Mouse (Mus musculus): ENCODE measurements around the gene Gm10100.
"Not testable (repeated sequence)": the region's sequence is repeated elsewhere in the genome, so short reads cannot be mapped to it uniquely, and the experiment has no call there.

Gm10100 gene

DNA sequence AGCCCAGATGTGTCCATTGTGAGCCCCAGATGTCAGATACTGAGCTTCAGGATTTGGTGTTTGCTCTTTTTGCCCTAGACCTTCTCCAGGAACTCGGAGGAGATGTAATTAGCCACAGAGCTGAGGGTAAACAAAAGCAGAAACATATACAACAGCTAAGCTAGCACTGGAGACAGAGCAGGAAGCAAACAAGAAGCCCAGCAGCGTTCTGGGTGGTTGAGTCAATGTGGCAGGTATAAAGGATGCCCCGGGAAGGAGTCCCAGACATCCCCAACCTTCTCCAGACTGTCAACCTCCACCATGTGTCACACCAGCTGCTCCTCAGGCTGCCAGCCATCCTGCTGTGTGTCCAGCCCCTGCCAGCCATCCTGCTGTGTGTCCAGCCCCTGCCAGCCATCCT is at the start of gene Gm10100:
TSS of gene Gm10100 (plus strand) at position 301 of the 400 bp plus-strand sequence.
- DNase-seq (ENCODE audit: low read depth), result no peak

GRCm38 (mm10) chr10:77677562-77677961 is 48.7 kb upstream of the Gm10100 start:
- no peak for DNase-seq (ENCODE audit: low read depth)

DNA sequence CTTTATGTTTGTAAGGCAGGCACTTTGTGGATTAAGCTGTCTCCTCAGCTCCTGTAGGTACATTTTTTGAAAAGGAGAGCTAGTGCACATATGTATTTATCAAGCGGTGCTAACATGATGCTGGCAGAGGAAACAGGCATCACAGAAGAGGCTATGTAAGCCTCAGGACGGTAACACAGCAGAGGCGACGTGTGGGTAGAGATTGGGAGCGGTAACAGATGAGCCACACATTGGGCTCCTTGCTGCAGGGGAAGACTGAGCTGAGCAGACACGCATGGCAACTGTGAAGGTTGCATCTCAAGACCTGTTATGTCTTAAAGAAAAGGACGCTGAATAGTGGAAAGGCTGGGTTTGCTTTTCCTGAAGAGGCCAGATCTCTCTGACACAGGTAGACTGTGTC is 43.3 kb upstream of the Gm10100 start:
- no peak for DNase-seq (ENCODE audit: low read depth)

GRCm38 (mm10) chr10:77684181-77684580 is 42.1 kb upstream of the Gm10100 start:
- no peak for DNase-seq (ENCODE audit: low read depth)

DNA sequence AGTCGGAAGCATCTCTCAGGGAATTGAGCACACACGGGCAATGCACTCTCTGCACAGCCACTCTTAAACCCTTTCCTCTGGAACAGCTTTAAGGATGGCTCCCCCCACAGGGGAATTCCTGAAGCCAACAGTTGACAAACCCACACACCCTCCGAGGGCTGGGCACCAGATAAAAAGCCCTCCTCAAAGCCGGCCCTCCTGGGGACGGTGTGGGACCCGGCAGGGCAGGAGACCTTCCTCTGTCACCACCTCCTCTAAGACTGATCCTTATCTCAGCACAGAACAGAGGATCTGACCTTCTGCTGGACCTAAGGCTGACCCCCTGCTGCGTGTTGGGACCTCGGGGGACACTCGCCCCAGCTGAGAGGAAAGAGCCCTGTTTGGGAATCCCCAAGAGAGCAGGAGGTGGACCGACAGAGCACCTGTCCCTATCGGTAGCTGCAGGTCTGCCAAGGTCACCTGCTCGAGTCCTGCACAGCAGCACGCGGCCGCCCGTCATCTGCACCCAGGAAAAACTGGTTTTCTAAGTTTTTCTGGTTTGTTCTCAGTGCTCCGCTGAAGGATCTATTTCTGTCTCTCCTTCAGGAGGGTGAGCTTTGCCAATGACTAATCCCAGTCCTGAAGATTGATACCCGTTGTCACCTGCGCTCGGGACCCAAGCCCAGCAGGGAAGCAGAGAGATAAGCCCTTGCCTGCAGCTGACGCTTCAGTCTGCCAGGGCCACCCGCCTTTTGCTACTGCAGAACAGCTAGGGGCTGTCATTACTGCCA is 40.2 kb upstream of the Gm10100 start, which contains the start of gene Tspear:
TSS of gene Tspear (plus strand) at position 675 of the 770 bp plus-strand sequence.
- no peak for DNase-seq (ENCODE audit: low read depth)

GRCm38 (mm10) chr10:77687021-77687420 is 39.3 kb upstream of the Gm10100 start:
- DNase-seq (ENCODE audit: low read depth), result no peak

DNA sequence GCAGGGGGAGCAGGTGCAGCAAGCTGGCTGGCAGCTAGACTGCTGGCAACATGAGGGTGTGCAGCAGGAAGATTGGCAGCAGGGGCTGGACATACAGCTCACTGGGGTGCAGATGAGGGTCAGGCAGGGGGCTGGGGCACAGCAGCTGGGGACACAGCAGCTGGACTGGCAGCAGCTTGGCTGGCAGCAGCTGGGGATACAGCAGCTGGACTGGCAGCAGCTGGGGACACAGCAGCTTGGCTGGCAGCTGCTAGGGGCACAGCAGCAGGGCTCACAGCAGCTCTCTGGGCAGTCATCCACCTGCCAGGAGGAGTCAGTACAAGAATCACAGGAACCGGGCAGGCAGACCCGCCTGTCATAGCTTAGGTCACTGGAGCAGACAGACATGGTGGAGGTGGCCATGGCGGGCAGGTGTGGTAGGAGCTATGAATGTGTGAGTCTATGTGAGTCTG is 35.9 kb upstream of the Gm10100 start, which contains the start of gene Gm19402:
TSS of gene Gm19402 (minus strand) at position 402 of the 452 bp plus-strand sequence.
- not testable (repeated sequence) for DNase-seq (ENCODE audit: low read depth)

DNA sequence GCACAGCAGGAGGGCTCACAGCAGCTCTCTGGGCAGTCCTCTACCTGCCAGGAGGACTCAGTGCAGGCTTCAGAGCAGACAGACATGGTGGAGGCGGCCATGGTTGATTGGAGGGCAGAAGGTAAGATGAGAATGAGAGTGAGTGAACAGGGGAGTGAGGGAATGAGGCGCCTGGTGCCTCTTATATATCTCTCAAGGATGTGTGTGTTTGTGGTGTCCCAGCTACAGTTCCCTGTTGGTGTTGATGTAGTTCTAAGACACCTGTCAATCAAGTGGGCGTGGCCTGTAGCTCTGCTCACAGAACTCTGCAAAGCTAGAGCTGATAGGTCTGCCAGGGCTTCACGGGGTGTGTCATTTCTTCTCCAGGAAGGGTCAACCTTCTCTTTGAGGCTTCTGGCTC is 29.2 kb upstream of the Gm10100 start, which contains the start of gene Gm9508:
TSS of gene Gm9508 (minus strand) at position 101 of the 400 bp plus-strand sequence.
- DNase-seq (ENCODE audit: low read depth), result no peak

- no peak for DNase-seq (ENCODE audit: low read depth)
Observed at GRCm38 (mm10) chr10:77706326-77706725, 20.0 kb upstream of the Gm10100 start, which contains the start of gene Gm10272. Gene Gm10272, plus strand, starts transcription at chr10:77706626.

DNA sequence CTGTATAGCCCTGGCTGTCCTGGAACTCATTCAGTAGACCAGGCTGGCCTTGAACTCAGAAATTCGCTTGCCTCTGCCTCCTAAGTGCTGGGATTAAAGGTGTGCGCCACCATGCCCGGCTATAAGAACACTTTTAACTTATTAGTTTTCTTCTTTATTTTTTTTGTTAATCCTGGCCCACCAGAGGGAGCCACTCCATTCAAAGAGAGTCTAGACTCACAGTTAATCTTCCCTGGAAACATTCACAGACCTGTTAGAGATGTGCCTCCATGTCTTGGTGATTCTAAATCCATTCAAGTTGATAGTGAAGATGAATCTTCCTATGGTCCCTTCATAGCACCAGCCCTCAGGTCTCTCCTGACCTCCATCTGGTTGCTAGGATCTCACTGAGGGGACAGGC is 16.5 kb upstream of the Gm10100 start:
- DNase-seq (ENCODE audit: low read depth), result no peak

GRCm38 (mm10) chr10:77711157-77711556 is 15.1 kb upstream of the Gm10100 start, which contains the start of gene Gm10024:
Gene Gm10024, plus strand, starts transcription at chr10:77711457.
- not testable (repeated sequence) for DNase-seq (ENCODE audit: low read depth)

DNA sequence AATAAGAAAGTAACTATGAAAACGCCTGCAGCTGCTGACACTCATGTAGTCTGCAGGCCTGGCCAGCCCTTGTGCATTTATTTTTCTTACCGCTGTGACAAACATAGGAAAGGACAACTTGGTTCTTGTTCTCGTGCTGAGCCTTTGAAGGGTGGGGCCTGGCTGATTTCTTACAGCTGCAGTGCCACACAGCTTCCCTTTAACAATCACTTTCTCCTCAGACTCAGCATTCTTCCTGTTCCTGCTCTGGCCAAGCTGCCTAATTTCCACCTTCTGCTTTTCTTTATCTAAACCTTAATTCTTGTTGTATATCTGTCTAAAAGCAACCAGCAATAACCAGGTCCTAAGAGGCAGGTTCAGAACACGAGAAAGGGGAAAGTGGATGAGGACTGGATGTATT is 12.6 kb upstream of the Gm10100 start:
- no peak for DNase-seq (ENCODE audit: low read depth)

DNA sequence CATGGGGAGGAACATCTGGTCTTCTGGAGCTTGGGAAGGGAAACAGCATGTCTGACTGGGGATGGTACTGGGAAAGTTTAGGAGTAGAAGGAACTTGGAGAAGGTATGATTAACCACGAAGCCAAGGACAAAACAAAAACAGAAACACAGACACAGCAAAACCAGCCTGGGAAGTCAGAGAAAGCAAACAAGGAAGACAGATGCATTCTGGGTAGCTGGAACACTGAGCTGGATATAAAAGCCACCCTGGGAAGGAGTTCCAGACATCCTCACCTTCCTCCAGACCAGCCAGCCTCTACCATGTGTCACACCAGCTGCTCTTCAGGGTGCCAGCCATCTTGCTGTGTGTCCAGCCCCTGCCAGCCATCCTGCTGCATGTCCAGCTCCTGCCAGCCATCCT is 10.8 kb upstream of the Gm10100 start, which contains the start of gene Gm10142:
TSS of gene Gm10142 (plus strand) at position 301 of the 400 bp plus-strand sequence.
- DNase-seq (ENCODE audit: low read depth), result no peak

DNA sequence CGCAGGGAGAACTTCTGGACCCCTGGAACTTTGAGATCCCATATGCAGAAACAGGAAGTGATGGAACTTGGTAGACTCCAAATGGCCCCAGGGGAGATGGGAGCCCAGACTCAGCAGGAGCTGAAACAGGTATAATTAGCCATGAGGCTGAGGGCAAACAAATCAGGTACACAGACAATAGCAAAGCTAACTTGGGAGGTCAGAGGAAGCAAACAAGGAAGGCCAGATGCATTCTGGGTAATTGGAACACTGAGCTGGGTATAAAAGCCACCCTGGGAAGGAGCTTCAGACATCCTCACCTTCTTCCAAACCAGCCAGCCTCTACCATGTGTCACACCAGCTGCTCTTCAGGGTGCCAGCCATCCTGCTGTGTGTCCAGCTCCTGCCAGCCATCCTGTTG is 6.0 kb upstream of the Gm10100 start, which contains the start of gene Krtap12-1:
TSS of gene Krtap12-1 (plus strand) at position 301 of the 400 bp plus-strand sequence.
- DNase-seq (ENCODE audit: low read depth), result not testable (repeated sequence)

- DNase-seq (ENCODE audit: low read depth), result no peak
Observed at GRCm38 (mm10) chr10:77724855-77725254, 1.4 kb upstream of the Gm10100 start.

- no peak for DNase-seq (ENCODE audit: low read depth)
Observed at GRCm38 (mm10) chr10:77728280-77728679, 2.0 kb downstream of the Gm10100 start.

DNA sequence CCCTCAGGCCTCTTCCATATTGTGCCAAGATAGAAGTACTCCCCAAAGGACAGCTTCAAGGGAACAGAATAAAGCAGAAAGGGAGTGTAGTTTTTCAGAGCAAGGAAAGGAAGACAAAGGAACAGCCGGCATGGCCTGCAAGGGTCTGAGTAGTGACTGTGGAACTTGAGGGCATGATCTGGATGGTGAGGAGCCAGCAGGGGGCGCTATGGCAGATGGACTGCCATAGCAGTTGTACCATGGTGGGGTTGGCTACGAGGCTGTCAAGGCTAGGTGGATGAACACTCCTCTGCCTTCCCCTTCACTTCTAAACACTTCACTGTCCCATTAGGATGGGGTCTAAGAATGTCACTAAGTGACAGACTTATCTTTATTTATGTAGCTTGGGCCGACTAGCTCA is 3.0 kb downstream of the Gm10100 start:
- DNase-seq (ENCODE audit: low read depth), result no peak

DNA sequence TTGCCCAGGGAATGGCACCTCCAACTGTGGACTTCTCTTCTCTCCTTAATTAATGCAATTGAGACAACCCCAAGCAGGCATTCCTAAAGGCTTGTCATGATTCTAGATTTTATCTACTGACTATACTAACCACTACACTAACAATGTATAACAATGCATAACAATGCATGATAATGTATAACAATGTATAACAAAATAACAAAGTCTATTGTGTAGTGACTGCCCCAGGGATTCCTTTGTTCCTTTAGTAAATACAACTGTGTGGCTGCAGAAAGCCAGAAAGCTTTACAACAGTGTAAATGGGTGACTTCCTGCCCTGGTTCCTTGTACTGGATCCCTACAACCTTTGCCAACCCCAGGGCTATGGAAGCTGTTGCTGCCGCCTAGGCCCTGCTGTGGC is 9.6 kb downstream of the Gm10100 start:
- DNase-seq (ENCODE audit: low read depth), result no peak

GRCm38 (mm10) chr10:77738929-77739328 is 12.6 kb downstream of the Gm10100 start:
- no peak for DNase-seq (ENCODE audit: low read depth)

GRCm38 (mm10) chr10:77741924-77742688 is 15.8 kb downstream of the Gm10100 start, which contains the start of gene Gm18596:
Gene Gm18596, minus strand, starts transcription at chr10:77742638.
- DNase-seq (ENCODE audit: low read depth), result not testable (repeated sequence)

DNA sequence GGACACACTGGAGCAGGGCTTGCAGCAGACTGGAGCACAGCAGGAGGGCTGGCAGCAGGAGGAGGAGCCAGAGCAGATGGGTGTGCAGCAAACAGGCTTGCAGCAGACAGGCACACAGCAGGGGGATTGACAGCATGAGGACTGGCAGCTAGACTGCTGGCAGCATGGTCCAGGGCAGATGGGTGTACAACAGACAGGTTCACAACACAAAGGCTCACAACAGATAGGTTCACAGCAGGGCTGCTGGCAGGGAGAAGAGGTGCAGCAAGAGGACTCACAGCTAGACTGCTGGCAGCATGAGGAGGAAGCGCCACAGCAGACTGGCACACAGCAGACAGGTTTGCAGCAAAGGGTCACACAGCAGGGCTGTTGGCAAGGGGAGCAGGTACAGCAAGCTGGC is 24.4 kb downstream of the Gm10100 start:
- not testable (repeated sequence) for DNase-seq (ENCODE audit: low read depth)

DNA sequence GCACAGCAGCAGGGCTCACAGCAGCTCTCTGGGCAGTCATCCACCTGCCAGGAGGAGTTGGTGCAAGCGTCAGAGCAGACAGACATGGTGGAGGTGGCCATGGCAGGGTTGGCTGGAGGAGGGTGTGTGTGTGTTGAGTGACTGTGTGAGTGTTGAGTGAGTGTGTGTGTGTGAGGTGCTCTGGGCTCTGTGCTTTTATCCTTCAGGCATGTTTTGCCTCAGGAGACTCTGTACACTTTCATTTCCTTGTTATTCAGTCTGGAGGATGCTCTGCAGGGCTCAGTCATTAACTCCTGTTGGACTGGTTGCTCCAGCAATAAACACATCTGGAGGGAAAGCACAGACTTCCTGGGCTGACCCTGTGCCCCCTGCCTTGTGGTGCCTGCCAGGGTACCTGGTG is 25.0 kb downstream of the Gm10100 start, which contains the start of gene Gm9736:
TSS of gene Gm9736 (minus strand) at position 101 of the 400 bp plus-strand sequence.
- not testable (repeated sequence) for DNase-seq (ENCODE audit: low read depth)
